Mouse (Mus musculus): ENCODE data around the gene Jarid2.

The Jarid2 gene

DNA sequence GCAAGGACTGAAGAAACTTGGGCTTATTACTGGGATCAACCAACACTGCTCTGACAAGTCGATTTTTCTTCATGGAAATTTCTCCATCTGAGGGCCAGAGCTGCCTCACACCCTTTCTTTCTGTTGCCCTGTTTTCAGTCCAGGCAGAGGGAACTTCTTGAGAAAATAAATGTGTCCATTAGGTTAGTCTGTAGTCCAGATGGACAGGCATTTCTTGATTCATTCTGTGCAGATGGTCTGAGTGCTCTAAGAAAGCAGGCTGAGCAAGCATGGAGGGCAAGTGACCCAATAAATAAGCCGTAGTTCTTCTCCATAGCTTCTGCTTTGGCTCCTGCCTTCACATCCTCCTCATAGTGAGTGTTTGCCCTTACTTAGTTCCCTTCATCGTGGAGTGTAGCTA lies 46.1 kb downstream of the Jarid2 start:
- DNase-seq (ENCODE audit: low read depth, low spot score): no peak

DNA sequence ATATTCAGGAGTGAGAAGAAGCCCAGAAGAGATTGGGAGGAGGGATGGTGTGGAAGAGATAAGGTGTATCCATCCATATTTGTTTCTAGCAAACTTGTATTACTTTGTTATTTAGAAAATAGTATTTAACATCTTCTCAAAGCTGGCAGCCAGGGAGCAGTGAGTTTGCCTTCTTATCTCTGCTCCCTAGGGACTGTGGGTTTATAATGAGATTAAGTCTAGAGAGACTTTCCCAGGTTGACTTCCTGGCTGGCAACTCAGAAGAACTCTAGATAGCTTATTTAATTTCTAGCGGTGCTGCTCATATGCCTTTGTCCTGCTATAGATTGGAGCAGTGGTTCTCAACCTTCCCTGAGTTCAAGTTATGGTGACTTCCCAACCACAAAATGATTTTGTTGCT lies 51.2 kb downstream of the Jarid2 start:
- DNase-seq (ENCODE audit: low read depth, low spot score): no peak

GRCm38 (mm10) chr13:44781126-44781525 lies 51.9 kb downstream of the Jarid2 start:
- DNase-seq (ENCODE audit: low read depth, low spot score): no peak

DNA sequence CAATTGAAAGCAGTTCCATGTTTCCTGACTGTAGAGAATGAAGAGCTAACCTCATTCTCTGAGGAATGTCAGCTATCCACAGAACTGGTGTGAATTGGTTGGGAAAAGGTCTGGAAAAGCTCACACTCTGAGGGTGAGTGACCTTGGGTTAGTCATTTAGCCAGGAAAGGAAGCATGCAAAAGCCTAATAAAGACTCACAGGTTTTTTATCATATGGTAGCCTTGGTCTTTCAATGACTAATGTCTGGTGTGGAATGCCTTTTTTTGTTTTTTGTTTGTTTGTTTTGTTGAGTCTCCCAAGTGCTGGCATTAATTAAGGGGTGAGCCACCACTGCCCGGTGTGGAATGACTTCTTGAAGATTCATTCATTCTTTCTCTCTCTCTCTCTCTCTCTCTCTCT lies 55.3 kb downstream of the Jarid2 start:
- DNase-seq (ENCODE audit: low read depth, low spot score): no peak

GRCm38 (mm10) chr13:44786291-44786690 lies 57.0 kb downstream of the Jarid2 start:
- DNase-seq (ENCODE audit: low read depth, low spot score): no peak

- DNase-seq (ENCODE audit: low read depth, low spot score): no peak
Measured at GRCm38 (mm10) chr13:44788352-44789125, 59.3 kb downstream of the Jarid2 start.

DNA sequence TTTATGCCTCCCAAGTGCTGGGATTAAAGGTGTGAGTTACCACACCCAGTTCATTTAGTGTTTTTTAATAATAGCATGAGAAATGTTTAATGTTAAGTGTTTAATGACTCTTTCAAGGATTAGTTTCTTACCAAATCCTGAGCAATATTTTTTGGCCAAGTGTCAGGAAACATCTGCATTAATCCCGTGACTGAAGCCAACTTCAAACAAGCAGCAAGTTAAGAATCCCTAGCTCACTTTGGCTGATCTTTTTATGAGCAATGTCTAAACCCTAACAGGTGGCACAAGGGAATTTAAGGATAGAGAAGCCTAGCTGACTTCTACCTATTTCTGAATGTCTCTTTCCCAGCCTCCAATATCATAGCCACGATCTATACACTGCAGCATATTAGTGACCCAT lies 60.7 kb downstream of the Jarid2 start:
- DNase-seq (ENCODE audit: low read depth, low spot score): no peak

GRCm38 (mm10) chr13:44792361-44792892 lies 63.2 kb downstream of the Jarid2 start:
- no peak for DNase-seq (ENCODE audit: low read depth, low spot score)

DNA sequence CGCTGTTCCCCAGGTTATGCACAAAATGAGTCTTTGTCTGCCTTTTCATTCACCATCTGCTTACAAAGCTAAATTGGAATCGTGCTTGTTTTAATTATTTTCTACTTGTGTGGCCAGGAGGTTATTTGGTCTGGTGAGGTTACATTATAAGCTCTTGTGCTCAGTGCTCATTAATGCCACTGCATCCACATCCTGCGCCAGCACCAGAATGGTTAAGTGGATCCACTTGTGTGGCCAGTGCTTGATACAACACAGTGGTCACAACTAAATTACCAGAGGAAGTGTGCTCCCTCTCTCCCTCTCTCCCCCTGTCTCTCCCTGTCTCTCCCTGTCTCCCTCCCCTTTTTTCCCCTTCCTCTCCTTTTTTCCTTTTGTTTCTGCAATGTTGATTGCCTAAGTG lies 66.6 kb downstream of the Jarid2 start:
- DNase-seq (ENCODE audit: low read depth, low spot score): no peak

DNA sequence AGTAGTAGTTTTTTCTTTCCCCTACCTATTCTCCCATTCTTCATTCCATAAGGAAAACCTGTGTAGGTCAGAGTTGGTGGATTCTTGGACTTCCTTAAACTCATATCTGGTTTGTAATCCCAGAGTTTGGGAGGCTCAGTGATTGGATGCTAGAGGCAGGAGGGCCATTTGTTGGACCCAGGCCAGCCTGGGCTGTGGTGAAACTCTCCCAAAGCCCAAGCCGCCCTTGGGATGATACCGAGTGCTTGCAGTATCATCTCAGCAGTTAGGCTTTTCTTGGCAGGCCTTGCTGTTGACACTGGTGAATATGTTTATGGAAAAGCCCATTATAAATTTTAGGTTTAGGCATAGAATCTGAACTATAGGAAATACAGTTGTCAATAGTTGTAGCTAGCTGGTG lies 67.5 kb downstream of the Jarid2 start:
- DNase-seq (ENCODE audit: low read depth, low spot score): no peak

- no peak for DNase-seq (ENCODE audit: low read depth, low spot score)
Measured at GRCm38 (mm10) chr13:44798280-44798679, 69.0 kb downstream of the Jarid2 start.

- DNase-seq (ENCODE audit: low read depth, low spot score): no peak
Measured at GRCm38 (mm10) chr13:44799166-44799565, 69.9 kb downstream of the Jarid2 start.

GRCm38 (mm10) chr13:44800059-44800458 lies 70.8 kb downstream of the Jarid2 start:
- DNase-seq (ENCODE audit: low read depth, low spot score): no peak

GRCm38 (mm10) chr13:44804876-44805275 lies 75.6 kb downstream of the Jarid2 start:
- no peak for DNase-seq (ENCODE audit: low read depth, low spot score)

GRCm38 (mm10) chr13:44808307-44808706 lies 79.0 kb downstream of the Jarid2 start:
- no peak for DNase-seq (ENCODE audit: low read depth, low spot score)

GRCm38 (mm10) chr13:44811021-44811420 lies 81.7 kb downstream of the Jarid2 start:
- no peak for DNase-seq (ENCODE audit: low read depth, low spot score)

DNA sequence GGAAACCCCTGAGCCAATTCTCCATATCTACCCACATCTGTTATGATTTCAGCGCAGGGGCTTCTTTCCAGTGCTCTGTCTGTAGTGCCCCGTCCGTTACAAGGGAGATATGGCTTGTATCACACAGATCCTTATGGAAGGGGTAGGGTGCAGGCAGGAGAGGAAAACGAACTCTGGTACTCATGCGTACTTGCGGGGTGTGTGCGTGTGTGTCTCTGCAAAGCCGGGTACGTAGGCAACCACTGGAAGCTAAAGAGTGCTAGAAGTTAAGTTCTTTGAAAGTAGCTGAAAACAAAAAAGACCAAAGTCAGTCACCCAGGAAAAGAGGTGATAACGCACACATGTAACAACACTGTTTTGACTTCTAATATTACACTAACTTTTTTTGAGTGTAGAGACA lies 82.3 kb downstream of the Jarid2 start:
- DNase-seq (ENCODE audit: low read depth, low spot score): no peak

- no peak for DNase-seq (ENCODE audit: low read depth, low spot score)
Measured at GRCm38 (mm10) chr13:44812381-44812780, 83.1 kb downstream of the Jarid2 start.

DNA sequence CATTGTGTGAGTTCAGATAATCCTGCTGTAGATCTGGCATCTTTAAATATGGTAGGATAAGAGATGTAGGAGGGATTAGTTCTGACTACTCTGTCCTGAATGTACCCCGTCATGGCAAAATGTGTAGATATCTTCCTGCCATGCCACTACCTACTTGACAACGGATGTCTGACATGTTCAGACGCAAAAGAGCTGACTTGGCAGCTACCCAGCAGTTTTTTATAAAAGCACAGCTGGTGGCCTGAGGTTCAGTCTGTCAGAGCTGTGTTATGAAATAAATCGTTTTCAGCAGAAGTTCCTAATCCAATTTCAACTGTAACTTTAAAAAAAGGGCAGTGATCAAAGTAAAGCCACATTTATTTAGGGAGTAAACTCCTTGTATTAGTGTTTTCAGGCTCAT lies 90.1 kb downstream of the Jarid2 start:
- no peak for DNase-seq (ENCODE audit: low read depth, low spot score)

DNA sequence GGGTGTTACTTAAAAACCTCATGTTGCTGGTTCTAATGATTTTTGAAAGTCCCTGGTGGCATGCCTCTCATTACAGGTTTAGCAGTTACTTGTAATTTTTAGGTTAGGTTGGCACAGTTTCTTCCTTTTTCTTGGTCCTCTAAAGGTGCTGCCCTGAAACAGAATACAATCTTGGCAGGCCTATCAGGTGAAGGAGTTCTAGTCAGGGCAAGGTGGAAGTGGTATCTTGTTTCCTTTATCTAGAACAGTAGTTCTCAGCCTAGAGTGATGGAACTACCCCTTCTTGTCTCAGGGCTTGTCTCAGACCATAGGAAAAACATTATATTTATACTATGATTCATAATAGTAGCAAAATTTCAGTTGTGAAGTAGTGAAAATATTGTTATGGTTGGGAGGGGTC lies 93.3 kb downstream of the Jarid2 start:
- DNase-seq (ENCODE audit: low read depth, low spot score): no peak

- no peak for DNase-seq (ENCODE audit: low read depth, low spot score)
Measured at GRCm38 (mm10) chr13:44828903-44829302, 99.6 kb downstream of the Jarid2 start.

GRCm38 (mm10) chr13:44832104-44832503 lies 102.8 kb downstream of the Jarid2 start:
- no peak for DNase-seq (ENCODE audit: low read depth, low spot score)

DNA sequence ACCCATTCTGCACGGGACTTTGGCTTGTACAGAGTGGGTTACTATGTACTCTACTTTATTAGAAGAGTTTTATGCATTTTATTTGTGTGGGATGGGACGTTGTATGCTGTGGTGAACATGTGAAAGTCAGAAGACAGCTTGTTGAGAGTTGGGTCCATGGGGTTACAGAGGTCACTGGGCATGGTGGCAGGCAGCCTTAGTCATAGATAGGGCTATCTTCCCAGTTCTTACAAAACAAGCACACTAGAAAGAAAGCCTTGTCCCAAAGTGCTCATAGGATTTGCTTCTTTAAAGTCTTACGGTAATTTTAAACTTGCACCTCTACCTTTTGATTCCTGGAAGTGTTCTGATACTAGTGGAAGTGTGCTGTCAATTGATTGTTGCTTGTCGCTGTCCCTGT lies 103.6 kb downstream of the Jarid2 start:
- no peak for DNase-seq (ENCODE audit: low read depth, low spot score)

- DNase-seq (ENCODE audit: low read depth, low spot score): peak; percentile 26
Measured at GRCm38 (mm10) chr13:44833353-44833752, 104.1 kb downstream of the Jarid2 start.

All from brain, embryonic 18.5 days (tissue).